Mouse (Mus musculus) midbrain, embryonic 14.5 days (tissue): ENCODE data around the gene Crybg2. TPM values are rescaled to one million over a fixed set of nuclear protein-coding genes. Genes with fewer than 3 reads are reported as not detected.
A peak's percentile ranks its signal among the peaks of the same experiment; 100 is the strongest.

Experiments
- ATAC-seq: fragments of 200-750 bp; cut with Nextera tagmentation; 2 replicates; pipeline ENCODE4 v1.8.0; 2017; ENCODE audit warnings: moderate number of reproducible peaks, moderate library complexity; ENCODE audit not compliant: low FRiP score, low TSS enrichment
- DNase-seq: peaks from one replicate; pipeline ENCODE4 v3.0.0-alpha.2; 2015
- H3K27ac ChIP-seq: fragments of 300-500 bp; sonication (generic); replicated peaks from 2 replicates; pipeline ENCODE4 v1.5.1; 2014; ENCODE audit warnings: mild to moderate bottlenecking, low read depth, low read length, moderate library complexity
- H3K27me3 ChIP-seq: fragments of 300-500 bp; sonication (generic); 2 replicates; pipeline ENCODE4 v1.6.1; 2014; ENCODE audit warnings: low read length, control low read depth, mixed read lengths; ENCODE audit not compliant: control insufficient read depth, insufficient read depth
- H3K36me3 ChIP-seq: fragments of 300-500 bp; sonication (generic); 2 replicates; pipeline ENCODE4 v1.6.1; 2014; ENCODE audit warnings: low read length, control low read depth; ENCODE audit not compliant: control insufficient read depth, insufficient read depth
- H3K4me1 ChIP-seq: fragments of 300-500 bp; sonication (generic); 2 replicates; pipeline ENCODE4 v1.6.1; 2014; ENCODE audit warnings: mild to moderate bottlenecking, antibody characterized with exemption, low read length, control low read depth; ENCODE audit not compliant: control insufficient read depth, insufficient read depth
- H3K4me2 ChIP-seq: fragments of 300-500 bp; sonication (generic); 2 replicates; pipeline ENCODE4 v1.6.1; 2014; ENCODE audit warnings: mild to moderate bottlenecking, low read length, moderate library complexity
- H3K4me3 ChIP-seq: fragments of 300-500 bp; sonication (generic); replicated peaks from 2 replicates; pipeline ENCODE4 v1.5.1; 2014; ENCODE audit warnings: low read depth, low read length
- H3K9ac ChIP-seq: fragments of 300-500 bp; sonication (generic); replicated peaks from 2 replicates; pipeline ENCODE4 v1.6.1; 2014; ENCODE audit warnings: mild to moderate bottlenecking, low read length, moderate library complexity
- H3K9me3 ChIP-seq: fragments of 300-500 bp; sonication (generic); 2 replicates; pipeline ENCODE4 v1.6.1; 2016; ENCODE audit warnings: low read length, control low read depth, mixed read lengths; ENCODE audit not compliant: control insufficient read depth
- WGBS: fragments of 180-500 bp; shearing (Covaris S2); extraction: QIAGEN DNeasy Blood & Tissue Kit; methylation state at CpG from one replicate; pipeline ENCODE4 v1.1.7; 2014; 5-methylcytosine and 5-hydroxymethylcytosine counted together
- polyA plus RNA-seq: library from polyadenylated mRNA; unstranded; fragments of >200 nt; fragmentation: Nextera tagmentation; extraction: Ambion mirVana; gene quantifications from 2 replicates; pipeline ENCODE4 v1.2.1, GENCODE M21; 2014

The Crybg2 gene
- polyA plus RNA-seq, 1 experiment from 2014 or later, result 1.8 TPM

DNA sequence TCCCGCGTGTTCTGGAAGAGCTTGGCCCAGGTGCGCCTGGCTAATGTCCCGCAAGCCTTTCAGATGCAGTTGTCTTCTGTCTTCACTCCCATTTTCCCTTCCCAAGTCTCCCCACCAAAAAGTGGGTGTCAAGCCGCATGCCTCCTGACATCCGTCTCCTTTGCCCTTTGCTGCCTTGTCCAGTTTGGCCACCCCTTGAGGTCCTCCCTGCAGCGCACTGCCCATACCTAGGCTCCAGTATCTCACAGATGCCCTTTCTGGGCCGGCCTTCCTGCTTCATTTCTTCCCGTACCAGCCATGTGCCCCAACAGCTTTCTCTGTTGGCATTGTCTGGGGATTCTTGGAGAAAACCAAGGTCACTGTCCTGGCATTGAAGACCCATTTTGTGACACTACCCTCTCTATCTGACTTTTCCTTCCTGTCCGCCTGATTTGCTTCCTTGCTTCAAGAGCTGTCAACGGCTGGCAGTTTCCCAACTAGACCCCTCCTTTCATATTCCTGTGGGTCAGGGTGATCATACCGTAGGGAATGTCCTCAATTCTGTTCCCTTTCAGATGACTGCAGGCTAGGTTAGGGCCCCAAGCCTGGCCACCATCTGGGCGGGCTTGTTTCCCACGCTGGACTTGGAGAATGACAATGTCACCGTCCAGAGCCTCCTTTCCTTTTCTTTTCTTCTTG lies 64.9 kb downstream of the Crybg2 start:
- Histone ChIP-seq H3K9ac (no peak overlapping the region), H3K9me3 (no peaks in the 10 kb centered on the region), H3K36me3 (no peaks in the 10 kb centered on the region), H3K27ac (no peak overlapping the region), H3K4me3 (no peak overlapping the region), H3K27me3 (no peaks in the 10 kb centered on the region), H3K4me2 (no peak overlapping the region), H3K4me1 (peaks cover 22% of the 10 kb centered on the region)
- 89% methylated on average over 15 of the region's 15 CpGs for WGBS
- no peak for ATAC-seq
- DNase-seq, result no peak

DNA sequence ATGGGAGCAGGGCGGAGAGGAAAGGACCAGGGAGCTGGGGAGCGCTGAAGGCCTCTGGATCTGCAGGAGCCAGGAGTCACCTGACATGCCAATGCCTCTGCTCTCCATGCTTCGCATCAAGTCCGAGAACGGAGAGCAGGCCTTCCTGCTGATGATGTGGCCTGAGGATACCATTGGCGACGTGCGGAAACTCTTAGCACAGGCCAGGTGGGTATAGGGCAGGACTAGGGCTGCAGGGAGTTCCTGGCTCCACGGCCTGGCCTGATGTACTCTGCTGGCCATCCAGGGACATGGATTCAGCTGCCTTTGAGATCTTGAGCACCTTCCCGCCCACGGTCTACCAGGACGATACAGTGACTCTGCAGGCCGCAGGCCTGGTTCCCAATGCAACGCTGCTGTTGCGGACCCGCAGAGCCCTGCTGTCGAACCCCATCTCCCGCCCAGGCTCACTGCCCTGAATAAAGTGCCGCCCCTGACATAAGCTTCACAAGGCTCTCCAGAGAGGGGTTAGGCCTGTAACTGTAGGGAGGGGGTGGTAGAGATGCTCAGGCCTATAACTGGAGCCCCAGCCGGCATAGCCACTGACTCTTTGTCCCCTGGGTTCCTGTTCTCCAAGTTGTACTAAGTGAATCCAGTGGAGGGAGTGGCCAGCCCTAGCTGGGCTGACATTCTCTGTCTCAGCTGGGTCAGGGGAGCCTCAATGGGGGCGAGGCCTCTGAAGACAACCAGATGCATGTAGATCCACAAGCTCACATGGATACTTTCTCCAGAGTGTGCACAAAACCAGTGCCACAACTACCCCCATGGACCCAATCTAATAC lies 65.9 kb downstream of the Crybg2 start:
- 88% methylated on average over 21 of the region's 21 CpGs for WGBS
- no peak for DNase-seq
- Histone ChIP-seq H3K4me3 (no peak overlapping the region), H3K27me3 (no peaks in the 10 kb centered on the region), H3K36me3 (no peaks in the 10 kb centered on the region; the same call in 1 of the 2 replicates), H3K9me3 (no peaks in the 10 kb centered on the region), H3K4me1 (peaks cover 22% of the 10 kb centered on the region), H3K4me2 (no peak overlapping the region), H3K9ac (no peak overlapping the region), H3K27ac (no peak overlapping the region)
- no peak for ATAC-seq

DNA sequence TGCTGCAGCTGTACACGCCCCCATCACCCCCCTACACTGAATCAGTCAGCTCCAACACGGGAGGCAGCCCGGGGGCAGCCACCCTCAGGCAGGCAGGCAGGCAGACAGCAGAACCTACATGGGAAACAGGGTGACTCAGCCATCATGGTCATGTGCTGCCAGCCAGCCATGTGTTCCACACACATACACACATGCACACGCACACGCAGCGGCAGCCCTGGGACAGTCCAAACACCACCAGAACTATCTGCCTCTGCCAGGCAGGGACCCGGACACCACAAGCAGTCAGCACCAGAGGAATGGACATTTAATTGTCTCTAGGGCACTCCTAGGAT lies 66.5 kb downstream of the Crybg2 start:
- Histone ChIP-seq H3K4me1 (peaks cover 22% of the 10 kb centered on the region), H3K27ac (no peak overlapping the region), H3K9ac (no peak overlapping the region; the same call in 1 of the 2 replicates), H3K36me3 (peaks cover 2% of the 10 kb centered on the region; the same call in 1 of the 2 replicates), H3K4me3 (no peak overlapping the region), H3K27me3 (no peaks in the 10 kb centered on the region), H3K4me2 (peak overlapping the region; percentile 76), H3K9me3 (no peaks in the 10 kb centered on the region)
- WGBS, result 88% methylated on average over 7 of the region's 7 CpGs
- DNase-seq (no peak), ATAC-seq (no peak)

DNA sequence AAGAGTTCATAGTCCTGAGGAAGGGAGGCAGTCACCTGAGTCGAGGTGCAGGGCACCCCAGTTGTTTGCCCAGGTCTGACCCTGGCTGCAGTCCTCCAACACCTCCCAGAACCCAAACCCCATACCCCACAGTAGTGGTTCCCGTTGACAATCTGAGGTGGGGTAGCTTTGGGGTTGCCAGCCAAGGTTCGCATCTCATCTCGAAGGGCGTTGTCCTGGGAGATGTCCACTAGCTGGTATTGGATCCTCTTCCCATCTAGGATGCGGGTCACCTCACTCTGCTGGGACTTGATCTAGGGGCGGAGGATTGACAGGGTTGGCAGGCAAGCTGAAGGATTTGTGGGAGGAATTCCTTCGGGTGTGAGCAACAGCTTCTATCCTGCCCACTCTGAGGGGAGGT lies 67.2 kb downstream of the Crybg2 start:
- H3K27me3 ChIP-seq, result no peaks in the 10 kb centered on the region
- H3K9me3 ChIP-seq, result no peaks in the 10 kb centered on the region
- WGBS, result 63% methylated on average over 8 of the region's 8 CpGs
- peaks cover 2% of the 10 kb centered on the region; the same call in 1 of the 2 replicates for H3K36me3 ChIP-seq
- ATAC-seq, result no peak
- peak; percentile 9 for DNase-seq
- H3K9ac ChIP-seq, result peak overlapping the region; percentile 80
- peaks cover 22% of the 10 kb centered on the region for H3K4me1 ChIP-seq
- H3K4me3 ChIP-seq, result peak overlapping the region; percentile 87
- H3K27ac ChIP-seq, result peak overlapping the region; percentile 79; the same call in 1 of the 2 replicates
- peak overlapping the region; percentile 76 for H3K4me2 ChIP-seq

DNA sequence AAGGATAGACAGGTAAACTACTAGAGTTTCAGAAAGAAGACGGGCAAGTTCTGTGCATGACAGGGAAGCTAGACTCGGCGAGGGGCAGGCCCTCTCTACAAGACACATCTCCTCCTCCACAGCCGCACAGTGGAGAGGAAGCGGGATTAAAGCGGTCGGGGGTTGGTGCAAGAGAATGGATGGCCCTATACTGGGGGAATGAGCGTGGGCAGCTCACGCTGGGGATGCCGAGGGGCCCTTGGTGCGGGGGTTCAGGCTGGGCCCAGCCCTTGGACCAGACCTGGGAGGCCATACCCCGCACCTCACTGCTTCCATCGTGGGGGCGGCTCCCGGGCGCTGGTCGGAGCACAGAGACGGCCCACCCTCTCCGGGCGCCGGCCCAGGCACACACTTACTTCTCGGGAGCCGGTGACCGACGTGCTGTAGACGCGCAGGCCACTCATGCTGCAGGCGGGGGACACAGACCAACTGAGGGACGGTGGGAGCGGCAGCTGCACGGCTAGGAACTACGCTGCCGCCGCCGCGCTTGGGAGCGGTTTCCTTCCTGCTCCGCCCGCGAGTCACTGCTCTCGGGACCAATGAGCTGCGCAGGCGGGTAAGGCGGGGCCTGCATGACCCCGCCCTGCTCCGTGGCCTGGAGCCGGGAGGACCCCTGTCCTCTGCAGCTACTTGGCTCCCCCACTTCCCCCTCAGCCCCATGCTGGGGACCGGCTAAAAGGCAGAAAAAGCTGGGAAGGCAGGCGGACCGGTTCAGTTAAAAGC lies 67.8 kb downstream of the Crybg2 start, which contains the start of gene Sh3bgrl3:
Gene Sh3bgrl3 (minus strand): TSS at position 569 of the 762 bp plus-strand sequence.
- ATAC-seq (peak; percentile 93), DNase-seq (peak; percentile 93)
- H3K27ac ChIP-seq, result peak within 1 kb of the TSS; percentile 79
- H3K4me1 ChIP-seq, result peaks cover 22% of the 10 kb centered on the region
- H3K27me3 ChIP-seq, result no peaks in the 10 kb centered on the region
- no peaks in the 10 kb centered on the region for H3K9me3 ChIP-seq
- WGBS, result 0% methylated on average over 50 of the region's 50 CpGs
- peaks cover 2% of the 10 kb centered on the region; the same call in 1 of the 2 replicates for H3K36me3 ChIP-seq
- peak within 1 kb of the TSS; percentile 87 for H3K4me3 ChIP-seq
- H3K9ac ChIP-seq, result peak within 1 kb of the TSS; percentile 80
- peak within 1 kb of the TSS; percentile 76 for H3K4me2 ChIP-seq

DNA sequence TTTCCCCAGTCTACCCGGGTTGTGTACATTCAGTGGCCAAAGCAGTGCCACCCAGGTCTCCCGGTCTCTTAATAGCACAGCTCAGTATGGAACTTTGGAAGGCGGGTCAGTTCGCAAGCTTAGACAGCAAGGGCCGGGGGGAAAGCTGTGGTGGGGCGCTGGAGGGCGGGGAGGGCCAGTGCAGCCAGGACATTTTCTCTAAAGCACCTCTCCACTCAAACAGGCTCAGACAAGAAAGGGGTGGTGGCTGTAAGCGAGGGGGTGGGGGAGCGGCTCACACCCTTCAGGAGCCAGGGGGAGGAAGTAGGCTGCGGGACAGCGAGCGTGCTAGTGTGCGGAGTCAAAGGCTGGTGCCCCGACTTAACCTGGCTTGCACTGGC lies 68.4 kb downstream of the Crybg2 start:
- Histone ChIP-seq H3K27me3 (no peaks in the 10 kb centered on the region), H3K9ac (peak overlapping the region; percentile 80), H3K27ac (peak overlapping the region; percentile 79), H3K4me3 (peak overlapping the region; percentile 87), H3K9me3 (no peaks in the 10 kb centered on the region), H3K4me2 (peak overlapping the region; percentile 76), H3K36me3 (peaks cover 2% of the 10 kb centered on the region; the same call in 1 of the 2 replicates), H3K4me1 (peaks cover 21% of the 10 kb centered on the region)
- DNase-seq (no peak), ATAC-seq (peak; percentile 31; the same call in 1 of the 2 replicates)
- WGBS, result 4% methylated on average over 14 of the region's 14 CpGs

DNA sequence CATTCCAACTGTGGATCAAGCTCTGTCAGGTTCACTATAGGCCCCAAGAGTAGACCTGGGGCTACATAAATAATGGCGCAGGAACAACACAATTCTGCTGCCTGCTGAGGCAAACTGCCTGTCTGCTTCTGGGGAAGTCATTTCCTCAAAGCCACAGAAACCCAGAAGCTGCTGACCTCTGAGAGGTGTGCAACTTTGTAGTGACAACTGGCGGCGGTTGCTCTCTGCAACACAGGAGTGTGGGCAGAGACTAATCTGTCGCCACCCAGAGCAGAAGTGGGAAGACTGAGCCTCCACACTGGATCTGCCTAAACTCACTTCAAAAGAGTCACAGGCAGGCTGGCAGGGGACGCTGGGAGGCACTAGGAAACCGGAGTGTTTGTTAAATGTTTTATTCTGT lies 68.9 kb downstream of the Crybg2 start:
- H3K36me3 ChIP-seq, result peaks cover 2% of the 10 kb centered on the region; the same call in 1 of the 2 replicates
- peak overlapping the region; percentile 80; the same call in 1 of the 2 replicates for H3K9ac ChIP-seq
- DNase-seq, result no peak
- no peaks in the 10 kb centered on the region for H3K9me3 ChIP-seq
- H3K27ac ChIP-seq, result no peak overlapping the region
- peaks cover 17% of the 10 kb centered on the region for H3K4me1 ChIP-seq
- WGBS, result 59% methylated on average over 6 of the region's 6 CpGs
- peak overlapping the region; percentile 76 for H3K4me2 ChIP-seq
- H3K4me3 ChIP-seq, result no peak overlapping the region
- H3K27me3 ChIP-seq, result no peaks in the 10 kb centered on the region
- ATAC-seq, result no peak

DNA sequence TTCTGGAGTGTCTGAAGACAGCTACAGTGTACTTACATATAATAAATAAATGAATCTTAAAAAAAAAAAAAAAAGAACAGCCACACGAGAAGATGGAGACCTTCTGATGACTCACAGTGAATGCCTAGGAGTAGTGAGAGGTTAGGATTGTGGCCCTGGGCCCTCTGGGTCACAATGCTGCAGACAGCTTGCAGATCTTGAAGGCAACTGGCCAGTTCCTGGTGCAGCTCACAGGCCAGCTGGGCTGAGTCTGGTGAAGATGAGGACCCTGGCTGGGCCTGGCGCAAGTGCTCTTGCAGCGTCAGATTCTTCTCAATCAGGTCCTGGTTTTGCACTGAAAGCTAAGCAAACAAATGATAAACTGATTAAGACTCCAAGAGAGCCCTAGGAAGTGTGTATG lies 71.5 kb downstream of the Crybg2 start:
- peaks cover 16% of the 10 kb centered on the region for H3K4me1 ChIP-seq
- H3K27me3 ChIP-seq, result no peaks in the 10 kb centered on the region
- WGBS, result 93% methylated on average over 3 of the region's 3 CpGs
- H3K36me3 ChIP-seq, result peaks cover 2% of the 10 kb centered on the region
- no peak overlapping the region for H3K9ac ChIP-seq
- ATAC-seq (no peak), DNase-seq (no peak)
- no peak overlapping the region for H3K4me2 ChIP-seq
- H3K9me3 ChIP-seq, result no peaks in the 10 kb centered on the region
- H3K4me3 ChIP-seq, result no peak overlapping the region
- H3K27ac ChIP-seq, result no peak overlapping the region
